Mouse (Mus musculus): ENCODE results near the gene Cacna1i. TPM values are rescaled to one million over a fixed set of nuclear protein-coding genes. Genes with fewer than 3 reads are reported as not detected.

Gene Cacna1i
- polyA plus RNA-seq, 1 experiment, result not detected

GRCm38 (mm10) chr15:80343731-80344130 lies 56.7 kb downstream of the Cacna1i start:
- TF ChIP-seq GATA1 (IDR thresholded peaks at IDR 0.05; ENCODE audit: low read length), result no peak

GRCm38 (mm10) chr15:80346510-80346909 lies 59.5 kb downstream of the Cacna1i start:
- TF ChIP-seq GATA1 (IDR thresholded peaks at IDR 0.05; ENCODE audit: low read length), result no peak

GRCm38 (mm10) chr15:80350431-80350830 lies 63.4 kb downstream of the Cacna1i start:
- TF ChIP-seq GATA1 (IDR thresholded peaks at IDR 0.05; ENCODE audit: low read length), result no peak

- TF ChIP-seq GATA1 (IDR thresholded peaks at IDR 0.05; ENCODE audit: low read length), result no peak
These were observed 71.8 kb downstream of the Cacna1i start for GRCm38 (mm10) chr15:80358798-80359197.

- no peak for TF ChIP-seq GATA1 (IDR thresholded peaks at IDR 0.05; ENCODE audit: low read length)
These were observed 74.9 kb downstream of the Cacna1i start for GRCm38 (mm10) chr15:80361780-80362508.

GRCm38 (mm10) chr15:80362509-80363172 lies 75.6 kb downstream of the Cacna1i start:
- TF ChIP-seq GATA1 (IDR thresholded peaks at IDR 0.05; ENCODE audit: low read length), result no peak

- no peak for TF ChIP-seq GATA1 (IDR thresholded peaks at IDR 0.05; ENCODE audit: low read length)
These were observed 77.0 kb downstream of the Cacna1i start for GRCm38 (mm10) chr15:80363821-80364715.

- TF ChIP-seq GATA1 (IDR thresholded peaks at IDR 0.05; ENCODE audit: low read length), result no peak
These were observed 79.9 kb downstream of the Cacna1i start for GRCm38 (mm10) chr15:80366899-80367298.

- TF ChIP-seq GATA1 (IDR thresholded peaks at IDR 0.05; ENCODE audit: low read length), result no peak
These were observed 86.4 kb downstream of the Cacna1i start for GRCm38 (mm10) chr15:80373219-80373964.

- TF ChIP-seq GATA1 (IDR thresholded peaks at IDR 0.05; ENCODE audit: low read length), result no peak
These were observed 87.8 kb downstream of the Cacna1i start for GRCm38 (mm10) chr15:80374854-80375253.

- no peak for TF ChIP-seq GATA1 (IDR thresholded peaks at IDR 0.05; ENCODE audit: low read length)
These were observed 100.1 kb downstream of the Cacna1i start for GRCm38 (mm10) chr15:80387185-80387584.

- no peak for TF ChIP-seq GATA1 (IDR thresholded peaks at IDR 0.05; ENCODE audit: low read length)
These were observed 104.8 kb downstream of the Cacna1i start for GRCm38 (mm10) chr15:80391791-80392190.

GRCm38 (mm10) chr15:80395035-80395434 lies 108.0 kb downstream of the Cacna1i start:
- no peak for TF ChIP-seq GATA1 (IDR thresholded peaks at IDR 0.05; ENCODE audit: low read length)

- no peak for TF ChIP-seq GATA1 (IDR thresholded peaks at IDR 0.05; ENCODE audit: low read length)
These were observed 112.4 kb downstream of the Cacna1i start for GRCm38 (mm10) chr15:80399451-80399850.

GRCm38 (mm10) chr15:80401387-80401898 lies 114.4 kb downstream of the Cacna1i start:
- TF ChIP-seq GATA1 (IDR thresholded peaks at IDR 0.05; ENCODE audit: low read length), result no peak

Data from G1E-ER4 (cell line).